Mouse (Mus musculus) inflammation-experienced regulatory T-cells, adult 6 months (primary cell): ENCODE results near the gene Psg26. TPM values are rescaled to one million over a fixed set of nuclear protein-coding genes. Genes with fewer than 3 reads are reported as not detected.
"Not testable (repeated sequence)": the region's sequence is repeated elsewhere in the genome, so short reads cannot be mapped to it uniquely, and the experiment has no call there.

Source experiments
- ATAC-seq: one replicate; pipeline ENCODE4 v1.8.0; 2017
- polyA plus RNA-seq, 3 experiments: library from polyadenylated mRNA; unstranded; fragments of 100-300 nt; shearing (Covaris generic); gene quantifications; one replicate each; pipeline ENCODE4 v1.2.1; 2017

Psg26 gene
- not detected for polyA plus RNA-seq

GRCm38 (mm10) chr7:18484077-18484476 lies at the start of gene Psg26:
Gene Psg26 (minus strand): TSS chr7:18484177.
- no peak for ATAC-seq

- ATAC-seq, result no peak
Observed at GRCm38 (mm10) chr7:18533420-18533819, 49.4 kb upstream of the Psg26 start.

- ATAC-seq, result no peak
Observed at GRCm38 (mm10) chr7:18532169-18532568, 48.2 kb upstream of the Psg26 start, which contains the start of gene Psg25. Gene Psg25 (minus strand): TSS chr7:18532269.

GRCm38 (mm10) chr7:18524668-18525067 lies 40.7 kb upstream of the Psg26 start:
- ATAC-seq, result no peak

GRCm38 (mm10) chr7:18512848-18513247 lies 28.9 kb upstream of the Psg26 start:
- not testable (repeated sequence) for ATAC-seq

- not testable (repeated sequence) for ATAC-seq
Observed at GRCm38 (mm10) chr7:18512417-18512816, 28.4 kb upstream of the Psg26 start.

- ATAC-seq, result no peak
Observed at GRCm38 (mm10) chr7:18511479-18511878, 27.5 kb upstream of the Psg26 start.

- not testable (repeated sequence) for ATAC-seq
Observed at GRCm38 (mm10) chr7:18431941-18432340, 52.0 kb downstream of the Psg26 start, which contains the start of gene Psg28. Gene Psg28 (minus strand): TSS chr7:18432041.

Other genes with a start within 250 kb of the Psg26 start
- not detected for gene Mill1, start 238.8 kb downstream of the Psg26 start, polyA plus RNA-seq
- not detected for gene Psg18, start 129.2 kb downstream of the Psg26 start, polyA plus RNA-seq
- not detected for gene Psg28, start 52.1 kb downstream of the Psg26 start, polyA plus RNA-seq
- not detected for gene Psg25, start 48.1 kb upstream of the Psg26 start, polyA plus RNA-seq
- gene Psg27, start 83.1 kb upstream of the Psg26 start, polyA plus RNA-seq, result not detected
- not detected for gene Psg23, start 132.3 kb upstream of the Psg26 start, polyA plus RNA-seq
- not detected for gene Psg21, start 172.5 kb upstream of the Psg26 start, polyA plus RNA-seq
- gene Psg20, start 202.0 kb upstream of the Psg26 start, polyA plus RNA-seq, result not detected
- not detected for gene Psg22, start 233.9 kb upstream of the Psg26 start, polyA plus RNA-seq